Mouse (Mus musculus) liver, embryonic 14.5 days (tissue): ENCODE results near the gene Aurkb. TPM values are rescaled to one million over a fixed set of nuclear protein-coding genes. Genes with fewer than 3 reads are reported as not detected.
A peak's percentile ranks its signal among the peaks of the same experiment; 100 is the strongest.

Source experiments
- ATAC-seq: fragments of 200-750 bp; cut with Nextera tagmentation; 2 replicates; pipeline ENCODE4 v1.8.0; 2017; ENCODE audit warnings: moderate number of reproducible peaks, mild to moderate bottlenecking, moderate library complexity; ENCODE audit not compliant: insufficient read depth
- DNase-seq, 3 experiments: peaks; one replicate each; pipeline ENCODE4 v3.0.0-alpha.2; 2012 to 2013; ENCODE audit warnings: low read depth in 3 of 3, low spot score in 3 of 3
- H3K27ac ChIP-seq: fragments of 300-500 bp; sonication (generic); 2 replicates; pipeline ENCODE4 v1.5.1; 2014; ENCODE audit warnings: moderate library complexity, mild to moderate bottlenecking, control low read depth, inconsistent platforms
- H3K27me3 ChIP-seq: fragments of 300-500 bp; sonication (generic); 2 replicates; pipeline ENCODE4 v1.6.1; 2014; ENCODE audit warnings: mild to moderate bottlenecking, low read length, moderate library complexity; ENCODE audit not compliant: control insufficient read depth, insufficient read depth
- H3K36me3 ChIP-seq: fragments of 300-500 bp; sonication (generic); replicated peaks from 2 replicates; pipeline ENCODE4 v1.6.1; 2014; ENCODE audit warnings: low read depth; ENCODE audit not compliant: control insufficient read depth, insufficient read depth
- H3K4me1 ChIP-seq, 2 experiments: fragments of 200-500 bp in 1 of 2; fragments of 300-500 bp in 1 of 2; sonication (generic) in 1 of 2; replicated peaks; 2 replicates each; pipeline ENCODE4 v1.6.1; 2012 to 2014; ENCODE audit warnings: antibody characterized with exemption in 1 of 2, inconsistent platforms in 1 of 2, low read length in 1 of 2; ENCODE audit not compliant: control insufficient read depth in 2 of 2, insufficient read depth in 2 of 2
- H3K4me2 ChIP-seq: fragments of 300-500 bp; sonication (generic); 2 replicates; pipeline ENCODE4 v1.6.1; 2014; ENCODE audit warnings: low read depth, mild to moderate bottlenecking, control low read depth, moderate library complexity
- H3K4me3 ChIP-seq, 2 experiments: fragments of 200-500 bp in 1 of 2; fragments of 300-500 bp in 1 of 2; sonication (generic) in 1 of 2; 2 replicates each; pipeline ENCODE4 v1.5.1; 2012 to 2014; ENCODE audit warnings: low read depth in 2 of 2, low read length in 2 of 2, mild to moderate bottlenecking in 2 of 2, control low read depth in 1 of 2, inconsistent platforms in 1 of 2, moderate library complexity in 1 of 2; ENCODE audit not compliant: insufficient read depth in 1 of 2
- H3K9ac ChIP-seq: fragments of 300-500 bp; sonication (generic); replicated peaks from 2 replicates; pipeline ENCODE4 v1.6.1; 2014; ENCODE audit warnings: mild to moderate bottlenecking, control low read depth, moderate library complexity
- H3K9me3 ChIP-seq: fragments of 300-500 bp; sonication (generic); 2 replicates; pipeline ENCODE4 v1.6.1; 2016; ENCODE audit warnings: low read length, mixed read lengths; ENCODE audit not compliant: control insufficient read depth
- CTCF ChIP-seq: IDR thresholded peaks from 2 replicates; pipeline ENCODE4 v1.5.1; 2016; ENCODE audit warnings: antibody characterized with exemption, low read depth, control low read depth
- EP300 ChIP-seq: IDR thresholded peaks from 2 replicates; pipeline ENCODE4 v1.6.1; 2016; ENCODE audit warnings: antibody characterized with exemption, low read depth
- WGBS: fragments of 180-500 bp; shearing (Covaris S2); extraction: QIAGEN DNeasy Blood & Tissue Kit; methylation state at CpG from one replicate; pipeline ENCODE4 v1.1.7; 2014; ENCODE audit not compliant: insufficient replicate concordance; 5-methylcytosine and 5-hydroxymethylcytosine counted together
- polyA plus RNA-seq, 2 experiments: library from polyadenylated mRNA; depleted of rRNA in 1 of 2; stranded (reverse) in 1 of 2; unstranded in 1 of 2; fragments of >200 nt; fragmentation: Nextera tagmentation in 1 of 2; extraction: Ambion mirVana in 1 of 2; gene quantifications; 2 replicates each; pipeline versions ENCODE4 v1.2.1 to v1.2.3; 2012 to 2014

Aurkb gene
- polyA plus RNA-seq, 2 experiments = 78.6 to 90.8 TPM

GRCm38 (mm10) chr11:69028805-69029204 lies 16.6 kb upstream of the Aurkb start:
- no peak overlapping the region for H3K9ac ChIP-seq
- no peaks in the 10 kb centered on the region for H3K4me1 ChIP-seq
- ATAC-seq = peak; percentile 62; the same call in 1 of the 2 replicates
- no peaks in the 10 kb centered on the region for H3K9me3 ChIP-seq
- no peak overlapping the region for H3K4me2 ChIP-seq
- 63% methylated on average over 2 of the region's 2 CpGs for WGBS
- DNase-seq = no peak
- H3K36me3 ChIP-seq = peaks cover 48% of the 10 kb centered on the region
- no peak overlapping the region for H3K27ac ChIP-seq
- TF ChIP-seq CTCF = peak; percentile 76
- TF ChIP-seq EP300 = no peak
- H3K4me3 ChIP-seq = no peak overlapping the region
- no peaks in the 10 kb centered on the region for H3K27me3 ChIP-seq

GRCm38 (mm10) chr11:69033552-69033951 lies 11.9 kb upstream of the Aurkb start:
- ATAC-seq (no peak), DNase-seq (no peak)
- H3K27ac ChIP-seq = no peak overlapping the region
- H3K4me2 ChIP-seq = no peak overlapping the region
- TF ChIP-seq CTCF (no peak), EP300 (no peak)
- WGBS = 61% methylated on average over 9 of the region's 9 CpGs
- H3K27me3 ChIP-seq = no peaks in the 10 kb centered on the region
- H3K4me1 ChIP-seq = peaks cover 3 to 15% of the 10 kb centered on the region in 2 experiments
- H3K9me3 ChIP-seq = no peaks in the 10 kb centered on the region
- H3K36me3 ChIP-seq = peaks cover 13% of the 10 kb centered on the region
- no peak overlapping the region for H3K4me3 ChIP-seq
- H3K9ac ChIP-seq = no peak overlapping the region

- ATAC-seq (no peak), DNase-seq (no peak)
- 79% methylated on average over 3 of the region's 3 CpGs for WGBS
- no peaks in the 10 kb centered on the region for H3K9me3 ChIP-seq
- peaks cover 7 to 23% of the 10 kb centered on the region in 2 experiments for H3K4me1 ChIP-seq
- no peak overlapping the region for H3K4me2 ChIP-seq
- no peak overlapping the region for H3K4me3 ChIP-seq
- TF ChIP-seq CTCF (no peak), EP300 (no peak)
- H3K36me3 ChIP-seq = peaks cover 9% of the 10 kb centered on the region; the same call in 1 of the 2 replicates
- no peaks in the 10 kb centered on the region for H3K27me3 ChIP-seq
- no peak overlapping the region for H3K27ac ChIP-seq
- H3K9ac ChIP-seq = no peak overlapping the region
Measured at GRCm38 (mm10) chr11:69034585-69034984, 10.9 kb upstream of the Aurkb start.

GRCm38 (mm10) chr11:69035411-69035810 lies 10.0 kb upstream of the Aurkb start:
- Histone ChIP-seq H3K4me1 (peaks cover 7 to 23% of the 10 kb centered on the region in 2 experiments), H3K27ac (0 out of 2 replicates have a peak overlapping the region, but pooled peaks have one; percentile 1), H3K27me3 (no peaks in the 10 kb centered on the region), H3K9ac (no peak overlapping the region), H3K4me2 (peak overlapping the region; percentile 91), H3K9me3 (no peaks in the 10 kb centered on the region), H3K36me3 (peaks cover 9% of the 10 kb centered on the region; the same call in 1 of the 2 replicates), H3K4me3 (no peak overlapping the region)
- no peak for TF ChIP-seq EP300
- WGBS = 74% methylated on average over 9 of the region's 9 CpGs
- no peak for ATAC-seq
- DNase-seq = no peak

GRCm38 (mm10) chr11:69035849-69036248 lies 9.6 kb upstream of the Aurkb start:
- Histone ChIP-seq H3K4me2 (peak overlapping the region; percentile 91), H3K4me3 (peak overlapping the region in 1 of 2 experiments; percentile 73; a peak in 2 of 4 replicates), H3K27me3 (no peaks in the 10 kb centered on the region), H3K4me1 (peaks cover 7 to 23% of the 10 kb centered on the region in 2 experiments), H3K27ac (0 out of 2 replicates have a peak overlapping the region, but pooled peaks have one; percentile 1), H3K9ac (no peak overlapping the region), H3K9me3 (no peaks in the 10 kb centered on the region), H3K36me3 (peaks cover 9% of the 10 kb centered on the region; the same call in 1 of the 2 replicates)
- DNase-seq (peak; percentile 79 to 82 (median 79)), ATAC-seq (no peak)
- 3% methylated on average over 8 of the region's 8 CpGs for WGBS
- TF ChIP-seq CTCF (peak; percentile 96), EP300 (no peak)
